Mouse (Mus musculus) heart, adult 11 months (tissue): Measurements from ENCODE around the gene Tbc1d16.

Source experiments
- DNase-seq: peaks from one replicate; pipeline ENCODE4 v3.0.0; 2022

Gene Tbc1d16

GRCm38 (mm10) chr11:119133437-119134221, 94.7 kb downstream of the Tbc1d16 start:
- peak; percentile 97 for DNase-seq

DNA sequence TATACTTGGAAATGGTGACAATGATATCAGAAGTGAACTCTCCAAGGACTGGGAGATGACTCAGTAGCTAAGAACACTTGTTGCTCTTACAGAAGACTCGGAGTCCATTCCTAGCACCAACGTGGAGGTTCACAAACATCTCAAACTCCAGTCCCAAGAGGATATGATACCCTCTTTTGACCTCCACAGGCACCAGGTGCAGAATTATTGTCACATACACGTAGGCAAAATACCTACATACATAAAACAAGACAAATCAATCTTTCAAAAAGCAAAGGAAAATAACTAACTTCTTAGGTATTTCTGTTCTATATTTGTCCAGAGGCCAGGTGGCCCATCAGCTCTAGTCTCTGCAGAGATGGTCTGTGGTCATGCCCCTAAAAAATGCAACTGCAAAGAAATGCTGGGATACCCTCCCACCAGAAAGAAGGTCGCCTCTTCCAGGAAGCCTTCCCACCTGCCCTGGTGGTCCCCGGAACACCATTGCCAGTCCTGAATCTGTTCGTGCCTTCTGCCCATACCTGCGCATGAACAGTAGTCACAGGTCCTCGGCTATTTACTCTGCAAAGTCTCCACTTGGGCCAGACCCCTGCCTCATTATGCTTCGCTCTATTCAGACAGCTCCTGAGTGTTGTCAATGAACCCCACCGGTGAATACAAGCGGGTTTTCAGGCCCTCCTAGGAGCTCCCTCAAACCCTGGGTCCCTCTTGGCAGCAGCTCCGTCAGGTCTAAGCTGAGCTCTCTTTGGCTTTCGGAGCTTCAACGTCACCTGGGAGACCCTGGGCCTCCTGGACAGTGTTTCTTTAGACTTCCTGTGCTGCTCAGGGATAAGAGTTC, 95.9 kb downstream of the Tbc1d16 start:
- DNase-seq: no peak

GRCm38 (mm10) chr11:119130081-119130765, 98.1 kb downstream of the Tbc1d16 start:
- no peak for DNase-seq

- no peak for DNase-seq
These were observed 98.8 kb downstream of the Tbc1d16 start for GRCm38 (mm10) chr11:119129281-119130058.

DNA sequence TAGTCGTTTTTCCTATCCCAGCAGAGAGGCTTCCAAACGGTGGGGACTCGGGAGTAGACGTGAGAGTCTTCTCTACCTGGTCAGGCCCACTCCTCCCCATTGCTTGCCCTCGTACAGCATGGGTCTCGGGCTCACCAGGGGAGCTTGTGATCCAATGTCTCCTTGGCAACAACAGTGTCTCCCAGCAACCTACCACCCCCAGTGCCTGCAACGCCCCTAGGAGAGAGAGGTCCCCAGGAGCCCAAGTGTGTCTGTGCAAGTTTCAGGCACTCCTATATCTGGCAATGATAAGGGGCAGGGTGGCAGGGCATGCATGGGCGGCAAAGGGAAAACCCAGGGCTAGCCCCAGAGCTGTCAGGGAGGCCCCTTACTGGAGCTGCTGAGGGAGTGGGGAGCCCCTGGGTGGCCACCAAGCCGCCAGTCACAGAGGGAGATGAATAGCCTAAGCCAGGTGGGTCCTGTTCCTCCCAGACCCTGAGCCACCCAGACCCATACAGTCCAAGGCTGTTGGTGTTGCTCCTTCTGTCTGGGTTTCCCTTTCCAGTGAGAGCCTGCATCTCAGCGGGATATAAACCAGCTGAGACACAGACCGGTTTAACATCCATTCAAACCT, 99.5 kb downstream of the Tbc1d16 start:
- DNase-seq: no peak

DNA sequence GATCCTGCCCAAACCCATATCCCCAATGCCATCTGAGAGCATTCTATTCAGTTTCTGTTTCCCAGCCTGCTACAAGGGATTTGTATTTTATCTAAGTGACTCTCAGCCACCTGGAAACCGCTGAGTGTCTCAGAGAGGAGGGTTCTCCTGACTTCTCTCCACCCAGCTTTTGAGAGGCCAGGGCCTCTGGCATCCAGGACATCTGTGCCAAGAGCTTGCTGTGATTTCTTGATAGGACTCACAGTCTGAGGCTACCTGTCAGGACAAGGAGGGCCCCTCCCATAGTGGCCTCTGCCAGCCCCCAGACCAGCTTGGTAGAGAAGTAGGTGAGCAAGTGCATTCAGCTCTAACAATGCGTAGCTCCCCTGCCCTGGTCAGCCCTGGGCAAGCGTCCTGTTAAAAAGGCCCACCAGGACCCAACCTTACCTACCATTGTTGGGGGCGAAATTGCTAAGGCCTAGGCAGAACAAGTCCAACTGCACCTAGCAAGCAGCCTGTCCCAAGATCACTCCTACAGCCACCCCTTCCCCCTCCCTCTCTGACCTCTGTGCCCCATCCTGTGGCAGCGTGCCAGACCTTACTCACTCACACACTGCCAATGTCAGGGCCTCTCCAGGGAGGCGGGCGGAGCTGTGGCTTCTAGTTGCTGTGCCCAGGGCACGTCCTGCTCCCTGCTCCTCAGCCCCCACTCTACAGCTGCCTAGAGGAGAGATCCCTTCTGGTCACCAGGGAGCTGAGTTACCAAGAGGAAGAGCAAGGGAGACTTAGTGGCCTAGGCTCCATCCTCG, 100.4 kb downstream of the Tbc1d16 start:
- peak; percentile 97 for DNase-seq

- no peak for DNase-seq
These were observed 101.2 kb downstream of the Tbc1d16 start for GRCm38 (mm10) chr11:119127147-119127546.

DNA sequence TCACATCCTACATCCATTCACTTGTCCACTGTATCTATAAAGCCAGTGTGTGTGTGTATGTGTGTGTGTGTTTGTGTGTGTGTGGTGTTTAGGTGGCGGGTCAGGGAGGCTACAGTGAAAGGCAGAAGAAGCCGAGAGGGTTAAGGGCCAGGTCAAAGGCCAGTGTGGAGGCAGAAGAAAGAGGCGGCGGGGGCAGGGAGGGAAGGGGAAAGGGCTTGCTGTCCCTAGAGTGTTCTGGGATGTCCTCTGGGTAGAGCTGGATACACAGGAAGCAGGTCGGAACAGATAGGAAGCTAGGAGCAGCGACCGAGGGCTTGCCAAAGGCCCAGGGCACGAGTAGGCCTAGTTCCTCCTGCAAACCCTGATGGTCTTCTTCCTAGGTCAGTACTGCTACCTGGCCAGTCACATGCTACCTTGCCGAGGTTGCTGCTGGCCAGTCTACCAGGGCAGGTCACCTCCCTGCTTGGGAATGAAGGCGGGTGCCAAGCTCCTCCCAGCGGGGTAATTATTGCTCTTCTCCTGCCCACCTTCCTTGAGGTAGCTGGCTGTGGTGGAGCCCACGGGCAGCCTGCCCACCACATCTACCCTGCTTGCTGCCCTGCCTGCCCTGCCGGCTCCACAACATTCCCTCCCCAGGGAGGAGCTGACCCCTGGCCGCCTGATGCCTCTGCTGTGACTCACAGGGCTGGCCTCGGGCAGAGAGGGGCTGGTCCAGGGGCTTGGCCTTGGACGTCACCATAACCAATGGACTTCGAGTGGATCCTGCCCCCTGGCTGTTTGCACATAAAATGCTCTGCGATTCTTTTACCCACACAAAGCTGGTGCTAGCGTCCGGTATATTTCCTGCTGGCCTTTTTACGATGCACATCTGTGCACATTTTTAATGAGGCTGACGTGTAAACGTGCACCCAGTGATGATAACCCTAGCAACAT, 102.1 kb downstream of the Tbc1d16 start:
- peak; percentile 99 for DNase-seq

GRCm38 (mm10) chr11:119124536-119124935, 103.8 kb downstream of the Tbc1d16 start:
- peak; percentile 98 for DNase-seq

DNA sequence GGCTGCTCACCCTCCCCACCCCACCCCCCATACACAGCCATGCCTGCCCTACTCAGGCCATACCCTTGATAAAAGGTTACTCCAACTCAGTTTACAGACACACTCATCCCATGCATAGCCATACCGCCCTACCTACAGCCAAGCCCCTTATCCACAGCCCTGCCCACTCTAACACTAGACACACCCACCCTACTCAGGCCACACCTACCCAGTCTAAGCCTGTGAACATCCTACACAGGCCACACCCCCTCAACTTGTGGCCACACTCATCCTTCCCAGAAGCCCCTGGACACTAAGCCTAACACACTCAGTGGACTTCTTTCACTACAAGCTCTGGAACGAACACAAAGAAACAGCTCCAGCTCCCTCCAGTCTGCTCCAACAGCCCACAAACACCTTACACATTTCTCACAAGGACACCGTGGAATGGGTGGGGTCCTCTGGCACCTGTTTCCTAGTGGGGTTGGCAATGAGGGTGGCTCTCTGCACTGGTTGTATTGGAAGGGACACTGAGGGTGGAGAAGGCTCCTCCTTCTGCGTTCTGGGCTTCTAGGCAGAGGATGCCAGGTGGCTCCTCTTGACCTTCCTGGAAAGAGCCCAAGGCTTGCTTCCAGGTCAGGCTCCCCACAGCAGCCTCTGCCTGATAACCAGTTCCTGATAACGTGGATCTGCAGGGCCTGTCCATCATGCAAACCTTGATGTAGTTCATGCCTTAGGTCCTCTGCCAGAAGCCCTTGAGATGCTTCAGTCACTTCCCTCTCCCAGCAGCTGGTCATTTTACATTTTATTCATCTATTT, 104.6 kb downstream of the Tbc1d16 start:
- no peak for DNase-seq

- DNase-seq: peak; percentile 85
These were observed 105.9 kb downstream of the Tbc1d16 start for GRCm38 (mm10) chr11:119122396-119122795.

GRCm38 (mm10) chr11:119118905-119119304, 109.4 kb downstream of the Tbc1d16 start:
- DNase-seq: no peak

DNA sequence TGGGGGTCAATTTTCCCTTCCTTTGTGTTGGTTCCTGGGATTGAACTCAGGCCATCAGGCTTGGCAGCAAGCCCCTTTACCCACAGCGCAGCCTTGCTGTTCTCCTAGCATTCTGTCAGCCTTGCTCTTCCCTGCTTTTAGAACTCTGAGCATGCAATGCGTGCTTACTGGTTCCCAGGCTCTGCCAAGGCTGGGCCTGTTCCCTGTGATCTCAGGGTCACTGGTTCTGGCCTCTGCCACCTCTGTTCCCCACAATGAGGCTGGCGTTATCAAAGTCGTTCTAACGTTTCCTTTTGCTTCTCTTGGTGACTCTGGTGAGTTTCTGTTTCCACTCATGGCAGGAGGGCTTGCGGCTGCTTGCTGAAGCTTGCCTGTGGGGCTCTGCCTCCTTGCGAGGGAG, 110.4 kb downstream of the Tbc1d16 start:
- no peak for DNase-seq

- DNase-seq: no peak
These were observed 111.3 kb downstream of the Tbc1d16 start for GRCm38 (mm10) chr11:119116992-119117391.

- no peak for DNase-seq
These were observed 115.6 kb downstream of the Tbc1d16 start for GRCm38 (mm10) chr11:119112721-119113120.

DNA sequence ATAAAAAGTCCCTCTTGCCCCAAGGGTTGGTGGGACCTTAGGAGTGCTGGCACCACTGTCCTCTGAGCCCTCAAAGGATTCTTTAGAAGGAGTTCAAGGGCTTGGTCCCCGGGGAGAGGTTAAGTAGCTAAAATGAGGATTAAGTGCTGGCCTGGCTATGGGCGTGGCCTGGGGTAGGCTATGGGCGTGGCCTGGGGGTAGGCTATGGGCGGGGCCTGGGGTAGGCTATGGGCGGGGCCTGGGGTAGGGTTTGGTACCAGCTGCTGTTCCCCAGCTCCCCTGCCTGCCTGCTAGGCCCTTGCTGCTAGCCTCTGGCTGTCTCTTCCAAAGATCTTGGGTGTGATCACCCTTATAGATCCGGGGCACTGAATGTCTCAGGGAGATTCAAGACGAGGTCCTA, 117.0 kb downstream of the Tbc1d16 start:
- no peak for DNase-seq

GRCm38 (mm10) chr11:119109415-119110071, 118.8 kb downstream of the Tbc1d16 start:
- no peak for DNase-seq

GRCm38 (mm10) chr11:119108573-119109263, 119.6 kb downstream of the Tbc1d16 start:
- DNase-seq: no peak
